Mouse (Mus musculus) adrenal gland, adult 8-10 months (tissue): Measurements from ENCODE around the gene Prkab2. TPM values are rescaled to one million over a fixed set of nuclear protein-coding genes. Genes with fewer than 3 reads are reported as not detected.

ENCODE experiments used
- DNase-seq: peaks from one replicate; pipeline ENCODE4 v3.0.0; 2022
- microRNA-seq, 2 experiments: library from miRNA; unstranded; fragments of <30 nt; microRNA quantifications; one replicate each; pipeline ENCODE4 v1.2.0; 2022
- total RNA-seq, 4 experiments: library from RNA; stranded (reverse); gene quantifications; 2 replicates each; pipeline ENCODE4 v1.2.4; 2022

Gene Prkab2
- total RNA-seq, 4 experiments from 2014 or later, result 7.0 to 13.1 (median 10.2) TPM

- no peak for DNase-seq
Measured at GRCm38 (mm10) chr3:97693806-97694205, 35.8 kb downstream of the Prkab2 start.

- DNase-seq, result no peak
Measured at GRCm38 (mm10) chr3:97696866-97697265, 38.9 kb downstream of the Prkab2 start.

GRCm38 (mm10) chr3:97697291-97697690 is 39.3 kb downstream of the Prkab2 start:
- no peak for DNase-seq

GRCm38 (mm10) chr3:97699061-97699460 is 41.1 kb downstream of the Prkab2 start:
- no peak for DNase-seq

- DNase-seq, result no peak
Measured at GRCm38 (mm10) chr3:97701198-97701597, 43.2 kb downstream of the Prkab2 start.

- DNase-seq, result no peak
Measured at GRCm38 (mm10) chr3:97702448-97703080, 44.6 kb downstream of the Prkab2 start.

- DNase-seq, result no peak
Measured at GRCm38 (mm10) chr3:97705508-97705907, 47.5 kb downstream of the Prkab2 start.

GRCm38 (mm10) chr3:97706561-97706960 is 48.6 kb downstream of the Prkab2 start:
- DNase-seq, result no peak

GRCm38 (mm10) chr3:97710134-97710533 is 52.1 kb downstream of the Prkab2 start:
- DNase-seq, result no peak

GRCm38 (mm10) chr3:97710881-97711280 is 52.9 kb downstream of the Prkab2 start:
- no peak for DNase-seq

GRCm38 (mm10) chr3:97715922-97716321 is 57.9 kb downstream of the Prkab2 start:
- DNase-seq, result no peak

GRCm38 (mm10) chr3:97719116-97719515 is 61.1 kb downstream of the Prkab2 start:
- no peak for DNase-seq

Small RNAs within 50 kb of the gene (microRNA-seq; reads per million reads assigned to microRNA genes)
- 0 reads per million in 2 experiments for gene Mir7225

Other genes starting within 250 kb of the Prkab2 start
- not detected for gene Olfr1402, start 236.2 kb upstream of the Prkab2 start, total RNA-seq
- gene Chd1l, start 48.0 kb upstream of the Prkab2 start, total RNA-seq, result 10 to 100 TPM; 14.2 to 20.3 (median 19.3) TPM
- 10 to 100 TPM; 16.9 to 19.1 (median 17.8) TPM for gene Fmo5, start 29.4 kb upstream of the Prkab2 start, total RNA-seq
- gene Gm17651, start 16.5 kb downstream of the Prkab2 start, total RNA-seq, result not detected
- gene Pde4dip, start 230.5 kb downstream of the Prkab2 start, total RNA-seq, result 10 to 100 TPM; 24.3 to 30.4 (median 27.8) TPM
- gene Sec22b, start 243.0 kb downstream of the Prkab2 start, total RNA-seq, result 100 to 1,000 TPM; 102 to 214 (median 143) TPM